Mouse (Mus musculus) kidney, adult 8-10 months (tissue): ENCODE results near the gene C530008M17Rik.

Source experiments
- DNase-seq, 2 experiments: peaks; one replicate each; pipeline ENCODE4 v3.0.0; 2022

C530008M17Rik gene

DNA sequence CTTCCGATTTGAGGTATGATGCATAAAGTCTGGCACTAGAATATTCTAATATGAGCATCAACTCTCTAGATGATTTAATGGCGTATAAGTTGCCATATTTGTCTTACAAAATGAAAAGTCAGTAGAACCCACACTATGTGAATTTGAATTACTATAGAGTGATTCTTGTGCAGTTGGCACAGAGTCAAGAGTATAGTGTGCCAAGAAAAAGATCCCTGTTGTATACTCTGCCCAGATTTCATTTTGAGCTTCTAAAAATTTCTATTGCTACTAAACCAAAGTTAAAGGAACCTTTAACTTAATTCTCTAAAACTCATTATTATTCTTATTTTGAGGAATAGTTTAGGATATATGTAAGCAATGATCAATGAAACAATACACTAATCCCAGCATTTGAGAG lies at the start of gene C530008M17Rik:
Gene C530008M17Rik, plus strand, starts transcription at position 301 of the 400 bp plus-strand sequence.
- no peak for DNase-seq

DNA sequence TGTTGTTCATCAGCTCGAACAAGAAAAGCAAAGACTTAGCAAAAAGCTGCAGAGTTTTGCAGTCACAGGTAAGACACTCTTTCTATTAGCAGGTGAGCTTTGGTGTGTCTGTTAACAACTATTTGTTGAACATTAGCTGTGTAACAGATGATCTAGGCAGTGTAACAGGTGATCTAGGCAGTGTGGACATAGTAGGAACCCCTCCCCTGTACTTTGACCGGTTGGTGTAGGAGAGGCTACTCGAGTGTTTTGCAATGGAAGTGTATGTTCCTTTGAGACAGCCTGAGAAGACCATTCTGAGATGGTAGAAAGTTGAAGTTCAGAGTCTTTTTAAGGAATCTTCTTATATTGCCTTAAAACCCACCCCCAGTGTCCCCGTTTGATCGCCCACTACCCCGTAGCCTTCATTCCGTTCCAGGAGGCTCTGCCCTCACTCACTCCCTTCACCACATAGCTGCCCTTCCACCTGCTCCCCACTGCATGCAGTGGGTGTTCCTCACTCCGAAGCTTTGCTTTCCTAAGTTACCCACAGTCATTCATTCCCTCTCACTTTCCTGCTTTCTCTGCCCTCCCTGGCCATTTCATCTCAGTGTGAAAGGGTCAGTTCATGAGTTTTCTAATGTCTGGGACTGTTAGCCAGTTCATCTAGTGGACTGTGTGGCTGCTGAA lies 46.5 kb upstream of the C530008M17Rik start:
- DNase-seq: no peak

DNA sequence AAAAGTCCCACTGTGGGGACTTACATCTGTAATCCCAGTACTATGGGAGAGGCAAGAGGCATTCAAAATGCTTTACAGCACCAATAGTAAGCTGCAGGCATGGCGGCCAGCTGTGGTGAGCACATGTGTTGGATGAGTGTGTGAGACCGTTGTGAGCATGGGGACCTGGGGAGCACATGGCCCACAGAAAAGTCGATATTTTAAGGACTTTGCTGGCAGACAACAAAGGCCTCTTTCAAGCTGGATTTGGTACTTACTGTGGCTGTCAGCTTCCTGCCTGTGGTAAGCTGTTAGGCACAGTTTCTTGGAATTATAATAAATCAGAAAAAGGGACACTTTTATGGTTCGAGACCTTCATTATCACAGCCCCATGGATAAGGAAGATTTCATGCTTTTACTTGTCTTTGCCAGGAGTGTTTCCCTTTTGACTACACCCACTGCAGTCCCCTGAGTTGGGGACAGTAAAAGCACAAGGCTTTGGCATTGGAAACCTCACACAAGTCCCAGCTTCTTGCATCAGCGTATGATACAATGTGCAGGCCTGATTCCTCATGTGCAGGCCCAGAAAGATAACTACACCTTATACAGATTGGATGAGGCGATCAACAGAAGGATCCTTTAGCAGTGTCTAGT lies 43.3 kb upstream of the C530008M17Rik start:
- DNase-seq: no peak

DNA sequence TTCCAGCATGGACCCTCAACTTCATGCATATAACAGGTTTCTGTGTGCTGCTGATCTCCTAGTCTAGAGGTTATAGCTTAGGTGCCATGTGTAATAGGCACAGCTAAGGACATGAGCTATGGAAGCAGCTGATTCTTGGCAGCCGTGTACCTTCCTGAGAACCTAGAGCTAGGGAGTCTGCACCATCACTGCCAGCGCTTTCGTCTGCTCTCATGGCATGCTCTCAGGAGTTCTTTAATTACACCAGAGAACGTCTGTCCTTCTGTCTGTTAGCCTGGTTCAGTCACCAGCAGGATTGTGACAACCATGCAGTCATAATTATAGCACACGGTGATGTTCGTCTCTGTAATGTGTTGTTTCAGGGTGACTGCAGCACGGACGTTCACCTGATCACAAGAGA lies 41.0 kb upstream of the C530008M17Rik start:
- DNase-seq: no peak

DNA sequence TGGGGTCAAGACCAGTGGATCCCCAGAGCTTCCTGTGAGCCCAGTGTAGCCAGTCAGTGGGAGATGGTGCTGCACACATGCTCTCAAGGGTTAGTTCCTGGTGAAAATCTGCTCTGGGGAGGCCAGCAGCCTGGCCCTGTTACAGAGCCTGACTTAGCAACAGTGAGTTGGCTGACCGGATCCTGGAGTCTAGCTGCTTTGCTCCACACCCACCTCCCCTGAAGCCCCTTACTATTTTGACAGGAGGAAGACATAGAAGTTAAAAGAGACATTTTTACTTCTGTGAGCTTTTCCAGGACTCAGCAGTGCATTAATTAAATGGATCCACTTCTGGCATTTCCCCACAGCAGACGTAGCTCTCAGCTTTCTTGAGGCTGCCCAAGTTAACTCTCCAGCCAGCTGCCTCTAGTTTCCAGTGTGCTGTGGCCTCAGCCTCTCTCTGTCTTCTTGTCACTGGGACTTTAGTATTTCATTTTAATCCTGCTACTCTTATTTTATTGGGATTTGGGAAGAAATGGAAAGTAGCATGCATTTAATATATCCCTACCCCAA lies 40.0 kb upstream of the C530008M17Rik start:
- DNase-seq: no peak

DNA sequence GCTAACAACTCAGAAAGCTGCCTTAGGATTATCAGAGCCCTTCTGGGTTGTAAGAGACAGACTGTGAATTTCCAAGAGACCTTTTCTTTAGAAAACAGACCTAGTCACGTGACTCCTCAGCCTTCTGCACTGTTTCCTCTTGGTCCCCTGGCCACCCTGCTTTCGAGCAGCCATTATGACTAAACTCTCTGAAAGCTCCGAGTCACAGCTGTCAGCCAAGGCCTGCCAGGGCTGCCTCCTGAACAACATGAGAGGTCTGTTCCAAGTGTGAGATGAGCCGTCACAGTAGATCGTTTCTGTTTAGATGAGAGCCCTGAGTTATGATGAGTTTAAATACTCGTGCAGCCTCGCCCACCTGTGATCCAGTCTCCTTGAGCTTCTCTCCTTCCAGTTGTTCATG lies 37.6 kb upstream of the C530008M17Rik start:
- DNase-seq: no peak

DNA sequence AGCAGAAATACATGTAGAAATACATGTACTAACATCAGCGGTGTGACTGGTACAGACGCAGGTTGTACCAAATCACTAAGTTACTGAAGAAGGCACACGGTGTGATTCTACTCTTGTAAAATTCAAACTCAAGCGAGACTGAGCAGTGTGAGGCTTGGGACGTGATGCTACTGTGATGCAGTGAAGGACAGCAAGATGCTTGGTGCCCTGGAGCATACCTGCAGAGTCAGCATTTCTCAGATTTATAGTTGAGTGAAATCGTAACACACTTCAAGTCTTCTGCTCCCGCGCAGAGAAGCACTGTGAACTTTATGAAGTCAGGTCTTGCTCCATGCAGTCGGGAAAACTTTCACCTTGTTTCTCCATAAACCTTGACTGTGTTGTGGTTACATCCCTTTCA lies 32.6 kb upstream of the C530008M17Rik start:
- no peak for DNase-seq

DNA sequence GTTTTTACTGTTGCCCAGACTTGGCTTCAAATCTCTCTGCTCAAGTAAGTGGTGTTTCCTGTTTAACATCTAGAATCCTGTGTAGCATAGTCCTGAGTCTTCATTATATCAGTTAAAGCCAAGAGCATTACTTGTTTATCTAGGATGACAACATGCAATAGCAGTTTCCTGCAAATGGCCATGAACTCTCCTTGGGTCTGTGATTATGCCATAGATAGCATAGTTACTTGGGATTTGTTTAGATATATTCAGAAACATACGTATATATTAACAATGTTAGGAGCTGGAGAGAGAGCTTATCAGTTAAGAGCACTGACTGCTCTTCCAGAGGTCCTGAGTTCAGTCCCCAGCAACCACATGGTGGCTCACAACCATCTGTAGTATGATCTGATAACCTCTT lies 28.5 kb upstream of the C530008M17Rik start:
- DNase-seq: no peak

DNA sequence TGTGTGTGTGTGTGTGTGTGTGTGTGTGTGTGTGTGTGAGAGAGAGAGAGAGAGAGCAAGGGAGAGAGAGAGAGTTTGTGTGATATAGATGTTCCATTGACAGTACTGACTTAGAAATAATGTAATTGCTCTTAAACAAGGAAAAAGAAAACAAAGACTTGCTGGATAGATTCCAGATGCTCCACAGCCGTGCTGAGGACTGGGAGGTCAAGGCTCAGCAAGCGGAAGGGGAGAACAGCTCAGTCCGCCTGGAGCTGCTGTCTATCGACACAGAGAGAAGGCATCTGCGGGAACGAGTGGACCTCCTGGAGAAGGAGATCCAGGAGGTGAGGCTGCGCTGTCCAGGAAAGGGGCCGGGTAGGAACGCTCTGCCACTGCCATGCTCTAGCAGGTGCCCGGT lies 22.3 kb upstream of the C530008M17Rik start:
- no peak for DNase-seq

DNA sequence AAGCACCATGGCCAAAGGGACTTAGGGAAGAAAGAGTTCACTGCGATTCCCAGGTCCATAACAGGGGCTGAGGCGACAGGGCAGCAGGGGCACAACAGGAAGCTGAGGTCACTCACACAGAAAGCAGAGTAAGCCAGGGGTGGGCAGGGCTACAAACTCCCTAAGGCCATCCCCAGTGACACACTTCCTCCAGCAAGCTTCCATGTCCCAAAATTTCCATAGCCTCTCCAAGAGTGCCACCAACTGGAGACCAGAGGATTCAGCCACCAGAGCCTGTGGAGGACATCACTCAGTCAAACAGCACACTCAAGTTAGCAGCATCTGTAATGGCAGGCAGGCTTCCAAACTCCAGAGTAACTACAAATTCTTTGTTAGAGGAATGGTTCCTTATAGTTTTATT lies 20.7 kb upstream of the C530008M17Rik start:
- no peak for DNase-seq

DNA sequence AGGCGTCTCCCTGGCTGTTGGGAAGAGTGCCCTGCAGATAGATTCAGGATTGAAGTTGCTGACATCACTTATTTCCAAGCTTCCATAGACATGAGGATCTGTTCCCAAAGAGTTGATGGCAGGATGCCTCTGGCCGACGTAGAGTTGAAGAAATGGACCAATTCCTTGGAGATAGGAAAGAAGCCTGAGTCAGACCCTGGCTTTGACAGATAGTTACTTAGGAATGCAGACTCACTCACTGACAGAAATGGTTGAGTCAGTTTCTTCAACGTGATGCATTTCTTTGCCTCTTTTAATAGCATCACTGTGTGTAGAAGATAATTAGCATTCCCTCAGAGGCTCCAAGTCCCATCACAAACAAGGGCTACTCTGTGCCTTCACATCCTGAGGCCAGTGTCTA lies 14.2 kb upstream of the C530008M17Rik start:
- no peak for DNase-seq

DNA sequence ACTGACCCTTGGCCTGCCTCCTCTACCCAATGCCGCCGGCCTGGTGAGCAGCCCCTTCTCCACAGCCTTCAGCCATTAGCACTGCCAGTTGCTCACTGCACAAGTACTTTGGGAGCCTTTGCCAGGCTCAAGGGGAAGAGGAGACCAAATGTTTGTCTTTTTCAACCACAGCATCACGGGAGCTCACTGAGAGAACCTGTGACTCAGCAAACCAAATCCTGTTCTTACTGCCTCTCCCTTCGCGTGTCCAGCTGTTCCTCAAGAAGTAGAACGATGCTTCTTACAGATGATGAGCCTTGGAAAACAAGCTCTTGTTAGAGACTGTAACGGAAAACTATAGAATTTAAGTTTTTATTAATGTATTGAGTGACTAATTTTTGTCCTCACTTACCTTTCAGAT lies 12.1 kb upstream of the C530008M17Rik start:
- DNase-seq: no peak

DNA sequence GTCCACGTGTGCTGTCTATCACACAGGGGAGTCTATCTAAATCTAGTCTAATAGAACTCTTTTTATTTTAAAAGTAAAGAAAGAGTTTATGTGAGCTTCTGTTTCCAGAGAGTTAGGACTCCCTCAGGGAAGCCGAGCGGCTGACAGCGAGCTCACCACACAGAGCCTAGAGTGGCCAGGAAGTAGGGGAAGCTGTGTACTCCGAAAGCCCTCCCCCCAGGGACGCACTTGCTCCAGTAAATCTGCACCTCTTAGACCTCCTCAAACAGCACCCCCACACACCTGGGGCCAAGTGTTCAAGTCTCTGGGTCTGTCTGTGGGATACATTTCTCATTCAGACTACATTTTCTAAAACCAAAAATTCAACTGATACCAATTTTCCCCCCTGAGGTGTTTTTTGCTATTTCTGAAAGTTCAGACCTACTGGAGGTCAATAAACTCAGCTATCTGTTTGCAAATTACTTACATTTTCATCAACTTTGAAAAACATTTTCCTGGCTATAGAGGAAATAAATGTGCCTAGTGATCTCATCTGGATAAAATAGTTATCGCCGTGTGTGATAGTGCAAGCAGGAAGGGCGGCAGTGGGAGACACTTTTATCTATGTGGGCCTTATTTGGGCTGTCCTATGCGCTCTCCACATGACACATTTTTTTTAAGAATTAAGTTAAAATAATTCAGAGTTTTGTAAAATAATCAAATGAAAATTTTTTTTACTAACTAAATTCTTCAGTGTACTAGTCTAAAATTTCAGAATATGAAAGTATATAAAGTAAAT lies 11.0 kb upstream of the C530008M17Rik start:
- DNase-seq: no peak

DNA sequence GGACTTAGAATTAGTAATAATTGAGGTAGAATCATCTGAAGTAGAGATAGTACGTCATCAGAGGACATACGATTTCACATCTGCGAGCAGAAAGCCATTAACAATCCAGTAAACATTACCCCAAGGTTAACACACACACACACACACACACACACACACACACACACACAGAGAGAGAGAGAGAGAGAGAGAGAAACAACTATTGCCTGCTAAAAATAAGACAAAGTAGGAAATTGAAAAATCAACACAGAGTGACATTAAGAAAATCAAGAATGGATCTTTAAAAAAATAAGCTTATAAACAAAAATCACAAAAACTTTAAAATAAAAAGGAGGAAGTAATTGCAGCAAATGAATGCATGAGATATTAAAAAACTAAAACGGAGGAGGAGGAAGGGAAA lies 6.4 kb upstream of the C530008M17Rik start:
- DNase-seq: no peak

DNA sequence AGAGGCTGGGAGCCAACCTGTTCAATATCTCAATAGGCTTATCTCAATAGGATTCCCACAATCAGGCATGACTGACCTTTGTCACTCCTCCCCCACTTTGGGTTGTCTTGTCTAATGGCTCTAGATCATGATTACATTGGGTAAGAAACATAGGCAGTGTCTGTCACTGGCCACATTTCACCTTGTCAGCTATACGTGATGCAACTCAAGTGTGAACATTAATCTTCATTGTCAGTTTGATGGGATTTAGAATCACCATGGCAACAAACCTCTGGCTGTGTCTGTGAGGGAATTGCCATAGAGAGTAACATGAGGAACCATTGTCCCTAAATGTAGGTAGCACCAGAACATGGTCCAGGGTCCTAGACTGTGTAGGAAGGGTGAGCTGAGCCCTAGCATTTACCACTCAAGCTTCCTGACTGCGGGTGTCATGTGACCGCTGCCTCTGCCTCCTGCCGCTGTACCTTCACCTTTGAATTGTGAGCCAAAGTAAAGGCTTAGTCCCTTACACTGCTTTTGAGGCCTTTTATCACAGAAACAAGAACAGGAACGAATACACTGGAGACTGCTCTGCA lies 5.1 kb upstream of the C530008M17Rik start:
- DNase-seq: no peak

DNA sequence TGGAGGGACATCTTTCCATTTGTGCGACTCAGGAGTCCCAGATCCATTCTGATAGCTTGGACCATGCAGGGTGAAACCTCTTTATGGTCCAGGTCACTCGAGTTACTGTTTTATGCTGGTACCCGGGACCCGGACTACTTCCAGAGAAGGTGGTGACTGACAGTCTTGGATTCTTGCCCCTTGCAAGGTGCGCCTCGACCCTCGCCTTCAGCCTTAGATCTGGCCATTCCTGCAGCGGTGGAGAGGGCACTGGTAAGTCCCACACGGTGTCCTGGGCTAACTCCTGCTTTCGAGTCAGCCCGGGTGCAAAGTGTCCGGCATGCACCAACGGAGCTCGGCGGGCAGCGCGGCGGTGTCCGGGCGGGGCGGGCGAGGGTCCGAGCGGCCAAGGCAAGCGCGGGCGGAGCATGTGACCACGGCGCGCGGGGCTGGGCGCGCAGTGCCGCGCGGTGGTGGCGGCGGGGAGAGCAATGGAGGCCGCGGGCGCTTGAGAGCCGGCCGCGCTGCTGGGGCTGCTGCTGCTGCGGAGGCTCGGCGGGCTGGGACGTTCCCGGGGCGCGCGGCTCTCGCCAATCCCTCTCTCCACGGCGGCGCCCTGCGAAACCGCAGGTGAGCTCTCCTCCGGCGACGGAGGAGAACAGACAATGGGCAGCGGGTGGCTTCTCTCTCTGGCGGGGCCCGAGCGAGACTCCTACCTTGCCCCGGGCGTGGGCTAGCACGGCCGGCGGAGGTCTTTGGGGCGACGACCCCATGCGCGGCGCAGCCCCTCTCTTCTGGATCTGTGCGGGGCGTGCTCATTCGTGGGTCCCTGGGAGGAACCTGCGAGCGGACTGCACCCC lies 1.2 kb downstream of the C530008M17Rik start:
- DNase-seq: no peak

DNA sequence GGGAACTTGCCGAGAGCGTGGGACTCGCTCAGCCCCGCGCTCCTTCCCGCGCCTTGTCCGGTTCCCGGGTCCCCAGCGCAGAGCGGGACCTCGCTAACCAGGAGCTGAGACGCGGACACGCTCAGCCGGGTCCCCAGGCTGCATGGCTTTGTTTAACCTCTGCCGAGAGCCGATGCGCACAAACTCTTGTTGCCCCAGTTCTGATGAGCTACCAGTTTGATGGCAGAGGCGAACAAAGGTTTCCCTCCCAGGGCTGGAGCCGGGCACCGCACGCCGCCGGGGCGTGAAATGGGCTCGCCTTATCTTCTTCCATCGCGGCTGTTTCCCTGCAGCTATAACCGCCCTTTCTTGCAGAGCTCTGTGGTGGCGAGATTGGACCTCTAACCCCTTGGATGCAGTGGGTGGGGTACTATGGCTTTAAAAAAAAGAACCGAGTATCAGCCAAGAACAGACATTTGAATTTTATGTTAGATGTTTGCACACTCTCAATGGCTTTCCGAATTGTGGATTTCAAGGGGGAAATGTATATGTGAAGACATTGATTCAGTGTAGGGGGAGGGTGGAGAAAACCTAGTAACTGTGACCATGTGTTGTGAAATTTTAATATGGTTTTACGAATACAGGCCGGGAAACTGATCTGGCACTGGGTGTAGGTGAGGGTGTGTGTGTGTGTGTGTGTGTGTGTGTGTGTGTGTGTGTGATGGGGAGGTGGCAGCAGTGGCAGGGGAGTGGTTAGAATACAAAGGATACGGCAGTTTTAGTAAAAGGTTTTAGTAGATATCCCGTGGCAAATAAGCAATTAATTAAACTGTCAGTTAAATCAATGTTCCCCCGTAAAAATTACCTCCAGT lies 2.0 kb downstream of the C530008M17Rik start:
- no peak for DNase-seq

DNA sequence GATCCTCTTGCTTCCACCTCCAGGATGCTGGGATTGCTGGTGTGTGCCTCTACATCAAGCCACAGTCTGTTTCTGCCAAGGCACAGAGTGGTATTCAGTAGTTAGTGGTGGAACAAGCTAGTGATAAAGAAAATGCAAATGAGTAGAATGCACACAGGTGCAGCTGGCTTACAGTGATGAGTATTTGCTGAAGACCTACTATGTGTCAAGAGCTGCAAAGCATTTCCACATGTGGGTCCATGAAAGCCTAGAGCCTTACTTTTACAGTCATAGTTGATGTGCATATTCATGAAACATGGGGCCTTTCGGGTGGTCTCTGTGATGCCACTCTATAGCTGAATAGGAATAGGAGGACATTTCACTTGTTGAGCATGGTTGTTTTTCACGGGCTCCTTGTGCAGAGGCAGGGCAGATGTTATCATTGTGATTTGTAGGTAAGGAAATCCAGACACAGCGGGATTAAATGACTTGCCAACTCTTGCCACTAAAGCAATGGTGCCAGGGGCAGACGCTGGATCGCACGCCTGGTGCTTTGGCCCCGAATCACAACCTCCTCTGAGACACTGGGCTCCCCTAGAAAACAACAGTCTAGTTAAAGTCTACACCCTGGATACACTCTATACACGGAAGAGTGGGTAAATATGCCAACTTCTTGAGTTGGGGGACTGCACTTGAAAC lies 3.8 kb downstream of the C530008M17Rik start:
- no peak for DNase-seq

DNA sequence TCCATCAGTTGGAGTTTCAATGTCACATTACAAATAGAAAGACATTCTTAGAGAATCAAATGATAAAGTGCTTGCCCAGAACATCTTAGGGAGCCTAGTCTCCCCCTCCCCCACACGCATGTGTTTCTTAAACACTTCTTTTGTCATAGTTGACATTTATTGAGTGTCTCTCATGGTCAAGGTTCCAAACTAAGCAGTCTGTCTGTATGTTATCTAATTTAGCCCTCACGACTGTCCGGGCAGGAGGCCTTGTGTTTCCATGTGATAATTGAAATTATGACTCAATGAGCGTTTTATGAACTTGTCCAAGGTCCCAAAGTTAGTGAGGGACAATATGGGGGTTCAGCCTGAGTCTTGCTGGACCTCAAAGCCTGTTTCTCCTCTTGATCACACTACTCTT lies 5.0 kb downstream of the C530008M17Rik start:
- no peak for DNase-seq

DNA sequence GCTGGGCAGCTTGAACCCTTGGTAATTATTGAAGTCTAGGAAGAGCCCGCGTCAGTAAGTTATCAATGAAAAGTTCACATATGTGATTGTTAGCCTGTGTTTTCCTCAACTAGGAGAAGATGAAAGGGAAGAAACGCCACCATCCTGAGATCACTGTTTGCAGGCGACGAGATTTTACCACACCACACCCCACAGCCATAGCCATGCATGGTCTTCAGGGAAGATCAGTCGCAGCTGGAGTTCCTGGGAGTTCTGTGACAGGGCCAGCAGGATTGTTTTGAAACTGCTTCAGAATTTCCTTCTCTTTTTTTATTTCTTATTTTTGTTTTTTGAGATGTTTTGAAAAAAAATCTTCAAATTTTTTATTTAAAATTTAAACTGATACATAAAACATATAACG lies 8.6 kb downstream of the C530008M17Rik start:
- no peak for DNase-seq

DNA sequence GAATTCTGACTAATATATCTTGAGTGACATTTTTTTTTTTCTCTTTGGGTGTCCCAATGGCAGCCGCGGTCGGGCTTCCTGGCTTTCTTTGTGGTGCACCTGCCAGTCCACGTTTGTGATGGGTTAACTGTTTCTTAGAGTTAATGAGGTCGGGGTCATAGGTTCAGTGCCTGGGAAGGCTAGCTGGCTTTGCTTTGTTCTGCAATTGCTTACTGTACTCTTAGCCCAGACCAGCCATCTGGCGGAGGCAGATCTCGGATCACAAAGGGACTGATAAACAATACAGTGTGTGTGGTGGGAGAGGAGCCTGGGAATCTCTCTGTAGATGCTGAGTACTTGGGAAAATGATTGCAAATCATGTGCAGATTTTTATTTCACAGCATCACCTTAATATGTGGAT lies 9.1 kb downstream of the C530008M17Rik start:
- no peak for DNase-seq
